Mouse (Mus musculus) MEL (cell line): Measurements from ENCODE around the gene Smurf2. TPM values are rescaled to one million over a fixed set of nuclear protein-coding genes. Genes with fewer than 3 reads are reported as not detected.

Experiments used
- DNase-seq: peaks from one replicate; pipeline ENCODE4 v3.0.0; 2011; ENCODE audit warnings: low read depth, low spot score
- H3K27ac ChIP-seq: 2 replicates; pipeline ENCODE4 v1.5.1; 2012; ENCODE audit warnings: low read depth, mild to moderate bottlenecking, control low read depth, low read length, moderate library complexity; ENCODE audit not compliant: control insufficient read depth
- H3K27me3 ChIP-seq, 2 experiments: fragments of 150-350 bp in 1 of 2; sonication (generic) in 1 of 2; 2 replicates each; pipeline ENCODE4 v1.6.1; 2012; ENCODE audit warnings: low read length in 2 of 2, mild to moderate bottlenecking in 2 of 2, improper control_type of control experiment in 1 of 2, moderate library complexity in 1 of 2; ENCODE audit not compliant: insufficient read depth in 2 of 2, control insufficient read depth in 1 of 2
- H3K36me3 ChIP-seq, 2 experiments: 2 replicates each; pipeline ENCODE4 v1.6.1; 2012 to 2014; ENCODE audit warnings: low read length in 2 of 2, improper control_type of control experiment in 1 of 2, inconsistent platforms in 1 of 2, mild to moderate bottlenecking in 1 of 2; ENCODE audit not compliant: insufficient read depth in 2 of 2, control insufficient read depth in 1 of 2
- H3K4me1 ChIP-seq, 2 experiments: fragments of 150-350 bp in 1 of 2; sonication (generic) in 1 of 2; 2 replicates each; pipeline ENCODE4 v1.6.1; 2012; ENCODE audit warnings: low read length in 2 of 2, improper control_type of control experiment in 1 of 2, mild to moderate bottlenecking in 1 of 2; ENCODE audit not compliant: insufficient read depth in 2 of 2, control insufficient read depth in 1 of 2
- H3K4me3 ChIP-seq, 2 experiments: fragments of 150-350 bp in 1 of 2; sonication (generic) in 1 of 2; 2 replicates each; pipeline ENCODE4 v1.5.1; 2012; ENCODE audit warnings: low read depth in 2 of 2, low read length in 2 of 2, mild to moderate bottlenecking in 2 of 2, moderate library complexity in 2 of 2, control low read depth in 1 of 2, improper control_type of control experiment in 1 of 2; ENCODE audit not compliant: control insufficient read depth in 1 of 2, insufficient read depth in 1 of 2
- H3K79me2 ChIP-seq: 2 replicates; pipeline ENCODE4 v1.6.1; 2012; ENCODE audit warnings: mild to moderate bottlenecking, low read length, moderate library complexity; ENCODE audit not compliant: control insufficient read depth, poor library complexity, insufficient read depth
- H3K9ac ChIP-seq: 2 replicates; pipeline ENCODE4 v1.6.1; 2012; ENCODE audit warnings: low read depth, mild to moderate bottlenecking, control low read depth, low read length, moderate library complexity; ENCODE audit not compliant: control insufficient read depth, poor library complexity, severe bottlenecking
- H3K9me3 ChIP-seq: fragments of 150-350 bp; sonication (generic); replicated peaks from 2 replicates; pipeline ENCODE4 v1.6.1; 2012; ENCODE audit warnings: mild to moderate bottlenecking, low read length, improper control_type of control experiment, moderate library complexity; ENCODE audit not compliant: insufficient read depth
- CHD1 ChIP-seq: IDR thresholded peaks from 2 replicates; pipeline ENCODE4 v1.6.1; 2012; ENCODE audit warnings: low read depth, mild to moderate bottlenecking, inconsistent platforms, low read length, improper control_type of control experiment
- E2F4 ChIP-seq: IDR thresholded peaks from 2 replicates; pipeline ENCODE4 v1.6.1; 2011; ENCODE audit warnings: low read depth, low read length, improper control_type of control experiment, borderline replicate concordance
- EP300 ChIP-seq, 2 experiments: IDR thresholded peaks; 2 replicates each; pipeline ENCODE4 v1.6.1; 2011; ENCODE audit warnings: improper control_type of control experiment in 2 of 2, low read length in 2 of 2, low read depth in 1 of 2, mild to moderate bottlenecking in 1 of 2
- GATA1 ChIP-seq: IDR thresholded peaks from 2 replicates; pipeline ENCODE4 v1.6.1; 2011; ENCODE audit warnings: low read depth, low read length, improper control_type of control experiment
- KAT2A ChIP-seq: conservative IDR thresholded peaks from 2 replicates; pipeline ENCODE4 v1.6.1; 2012; ENCODE audit warnings: low read depth, low read length, improper control_type of control experiment, inconsistent platforms
- MAX ChIP-seq: IDR thresholded peaks from 2 replicates; pipeline ENCODE4 v1.6.1; 2011; ENCODE audit warnings: low read length, improper control_type of control experiment
- MYB ChIP-seq: IDR thresholded peaks from 2 replicates; pipeline ENCODE4 v1.6.1; 2011; ENCODE audit warnings: mild to moderate bottlenecking, low read depth, low read length, improper control_type of control experiment
- NELFE ChIP-seq: IDR thresholded peaks from 2 replicates; pipeline ENCODE4 v1.6.1; 2011; ENCODE audit warnings: low read depth, low read length, improper control_type of control experiment
- RCOR1 ChIP-seq: IDR thresholded peaks from 2 replicates; pipeline ENCODE4 v1.6.1; 2012; ENCODE audit warnings: low read depth, mild to moderate bottlenecking, inconsistent platforms, low read length, improper control_type of control experiment
- SMC3 ChIP-seq: IDR thresholded peaks from 2 replicates; pipeline ENCODE4 v1.6.1; 2011; ENCODE audit warnings: low read depth, low read length, improper control_type of control experiment
- TAL1 ChIP-seq: IDR thresholded peaks from 2 replicates; pipeline ENCODE4 v1.6.1; 2012; ENCODE audit warnings: mild to moderate bottlenecking, inconsistent platforms, low read length, moderate library complexity, mixed read lengths
- TBP ChIP-seq: IDR thresholded peaks from 2 replicates; pipeline ENCODE4 v1.8.0; 2011; ENCODE audit warnings: low read depth, low read length, improper control_type of control experiment
- USF1 ChIP-seq: IDR thresholded peaks from 2 replicates; pipeline ENCODE4 v1.6.1; 2014; ENCODE audit warnings: low read depth, mild to moderate bottlenecking, inconsistent platforms, low read length, improper control_type of control experiment, moderate library complexity
- ZMIZ1 ChIP-seq: IDR thresholded peaks from 2 replicates; pipeline ENCODE4 v1.6.1; 2012; ENCODE audit warnings: low read depth, mild to moderate bottlenecking, inconsistent platforms, low read length, improper control_type of control experiment, moderate library complexity
- ZNF384 ChIP-seq: IDR thresholded peaks from 2 replicates; pipeline ENCODE4 v1.6.1; 2012; ENCODE audit warnings: low read depth, mild to moderate bottlenecking, inconsistent platforms, low read length, improper control_type of control experiment
- polyA plus RNA-seq, 2 experiments: library from polyadenylated mRNA; stranded (reverse) in 1 of 2; unstranded in 1 of 2; fragments of >175 nt in 1 of 2; fragments of >200 nt in 1 of 2; gene quantifications; 2 replicates each; pipeline versions ENCODE4 v1.2.1 to v1.2.4; 2012; ENCODE audit warnings: low replicate concordance in 2 of 2, low read depth in 1 of 2; ENCODE audit not compliant: insufficient read length in 2 of 2, insufficient read depth in 1 of 2, missing spikeins in 1 of 2
- total RNA-seq: library from RNA; depleted of rRNA; stranded (reverse); fragments of 300-350 nt; gene quantifications from 2 replicates; pipeline ENCODE4 v1.2.3, GENCODE M21; 2012

The Smurf2 gene
- total and polyA plus RNA-seq, 3 experiments, result 15.5 to 67.0 (median 17.5) TPM

GRCm38 (mm10) chr11:106959121-106959520 lies 38.6 kb upstream of the Smurf2 start:
- H3K79me2 ChIP-seq, result no peaks in the 10 kb centered on the region
- no peak overlapping the region for H3K27ac ChIP-seq
- H3K4me1 ChIP-seq, result peaks cover 0 to 9% of the 10 kb centered on the region in 2 experiments; a peak in 1 of 4 replicates
- DNase-seq, result no peak
- no peak for TF ChIP-seq GATA1
- TF ChIP-seq TBP, result no peak
- no peak for TF ChIP-seq E2F4
- TF ChIP-seq KAT2A, result no peak
- no peak for TF ChIP-seq CHD1
- no peak for TF ChIP-seq EP300 (IDR thresholded peaks at IDR 0.05; ENCODE audit: low read depth in 1 of 2, low read length in 2 of 2)
- TF ChIP-seq ZMIZ1, result no peak
- TF ChIP-seq NELFE, result no peak
- no peak for TF ChIP-seq ZNF384
- peaks cover 0 to 3% of the 10 kb centered on the region in 2 experiments; a peak in 2 of 4 replicates for H3K36me3 ChIP-seq
- H3K4me3 ChIP-seq, result no peak overlapping the region
- no peaks in the 10 kb centered on the region for H3K9me3 ChIP-seq
- H3K9ac ChIP-seq, result no peak overlapping the region
- no peaks in the 10 kb centered on the region for H3K27me3 ChIP-seq

DNA sequence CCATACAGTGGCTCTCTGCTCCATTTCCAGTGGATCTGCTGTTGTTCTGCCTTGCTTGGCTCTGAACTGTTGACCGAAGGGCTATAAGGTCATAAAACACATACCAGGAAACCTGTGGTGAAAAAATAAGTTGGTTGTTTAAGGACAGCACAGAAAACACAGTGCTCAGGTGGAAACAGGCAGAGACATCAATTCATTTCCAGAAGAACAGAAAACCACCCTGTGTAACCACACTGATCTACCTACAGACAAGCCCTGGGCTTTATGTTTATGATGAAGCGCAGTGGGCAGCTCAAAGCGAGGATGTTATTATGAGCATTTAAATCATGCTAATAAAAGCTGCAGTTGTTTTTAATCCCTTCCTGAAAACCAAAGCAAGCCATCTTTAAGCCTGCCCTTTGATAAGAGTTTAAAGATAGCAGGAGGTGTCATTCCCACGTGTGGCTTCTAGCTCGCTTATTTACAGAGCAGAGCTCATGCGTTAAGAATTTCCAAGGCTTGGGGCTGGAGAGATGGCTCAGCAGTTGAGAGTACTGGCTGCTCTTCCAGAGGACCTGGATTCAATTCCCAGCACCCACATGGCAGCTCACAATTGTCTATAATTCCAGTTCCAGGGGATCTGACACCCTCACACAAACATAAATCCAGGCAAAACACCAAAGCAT lies 38.0 kb upstream of the Smurf2 start:
- no peak for TF ChIP-seq USF1
- peak; percentile 25; the same call in 1 of the 2 replicates for TF ChIP-seq GATA1
- no peak for TF ChIP-seq SMC3
- no peak for TF ChIP-seq MYB
- Histone ChIP-seq H3K36me3 (peaks cover 0 to 3% of the 10 kb centered on the region in 2 experiments; a peak in 2 of 4 replicates), H3K79me2 (no peaks in the 10 kb centered on the region), H3K4me3 (no peak overlapping the region), H3K9ac (no peak overlapping the region), H3K4me1 (peaks cover 0 to 9% of the 10 kb centered on the region in 2 experiments; a peak in 1 of 4 replicates), H3K27me3 (no peaks in the 10 kb centered on the region), H3K27ac (no peak overlapping the region), H3K9me3 (no peaks in the 10 kb centered on the region)
- no peak for DNase-seq

DNA sequence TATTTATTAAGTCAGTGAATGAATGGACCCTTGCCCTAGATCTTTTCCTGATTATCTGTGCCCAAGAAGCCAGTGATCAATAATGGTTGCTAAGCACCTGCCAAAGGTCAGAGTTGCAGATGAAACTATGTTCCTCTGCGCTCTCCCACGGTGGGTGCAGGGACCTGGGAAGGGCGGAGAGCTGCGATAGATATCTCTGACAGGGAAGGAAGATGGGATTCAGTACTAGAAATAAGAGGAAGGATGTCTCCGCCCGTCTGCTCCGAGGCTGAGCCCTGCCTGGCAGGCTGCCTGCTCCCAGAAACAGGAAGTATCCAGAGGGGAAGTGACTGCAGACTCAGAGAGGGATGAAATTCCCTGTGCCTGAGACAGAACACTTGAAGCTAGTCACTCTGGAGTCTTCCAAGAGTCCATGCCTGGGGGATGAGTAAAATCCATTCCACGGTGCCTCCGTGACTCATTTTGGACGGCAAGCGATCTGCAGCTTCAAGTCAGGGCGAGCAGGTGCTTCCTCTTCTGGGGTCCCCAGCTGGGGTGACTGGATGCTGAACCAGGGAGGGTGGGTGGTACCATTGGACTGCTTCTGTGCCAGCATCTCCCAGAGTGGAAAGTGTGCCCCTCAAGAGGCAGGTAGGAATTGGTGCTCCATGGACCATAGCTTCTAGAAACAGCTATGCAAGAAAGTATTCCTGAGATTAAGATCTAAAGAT lies 36.9 kb upstream of the Smurf2 start:
- Histone ChIP-seq H3K27me3 (no peaks in the 10 kb centered on the region), H3K4me1 (peaks cover 0 to 9% of the 10 kb centered on the region in 2 experiments; a peak in 1 of 4 replicates), H3K9me3 (no peaks in the 10 kb centered on the region), H3K36me3 (peaks cover 0 to 3% of the 10 kb centered on the region in 2 experiments; a peak in 2 of 4 replicates), H3K9ac (no peak overlapping the region), H3K79me2 (no peaks in the 10 kb centered on the region), H3K27ac (no peak overlapping the region), H3K4me3 (no peak overlapping the region)
- no peak for TF ChIP-seq TBP
- no peak for TF ChIP-seq TAL1
- peak; percentile 63; the same call in 1 of the 2 replicates for TF ChIP-seq RCOR1
- TF ChIP-seq MAX, result no peak
- TF ChIP-seq EP300 (IDR thresholded peaks at IDR 0.05; ENCODE audit: low read depth in 1 of 2, low read length in 2 of 2), result peak in 1 of 2 experiments; percentile 85; a peak in 2 of 4 replicates
- peak; percentile 85 for DNase-seq
